Mouse (Mus musculus): Measurements from ENCODE around the gene 4930442H23Rik.

4930442H23Rik gene

GRCm38 (mm10) chr10:81136706-81137231 lies 46.9 kb downstream of the 4930442H23Rik start:
- no peaks in the 10 kb centered on the region for H3K9me3 ChIP-seq (ENCODE audit: low read length)
- TF ChIP-seq CTCF (conservative IDR thresholded peaks at IDR 0.05; ENCODE audit: low read length), result no peak
- TF ChIP-seq POU5F1 (IDR thresholded peaks at IDR 0.05; ENCODE audit: borderline replicate concordance, low read length), result no peak
- no peak for TF ChIP-seq NANOG (IDR thresholded peaks at IDR 0.05; ENCODE audit: borderline replicate concordance, low read length)
- H3K36me3 ChIP-seq (ENCODE audit: insufficient read depth, low read length), result no peaks in the 10 kb centered on the region
- H3K4me3 ChIP-seq (replicated peaks; ENCODE audit: low read length), result peak overlapping the region; percentile 97
- peaks cover 5% of the 10 kb centered on the region; the same call in 1 of the 2 replicates for H3K27me3 ChIP-seq (ENCODE audit: insufficient read depth, low read length)
- peaks cover 60% of the 10 kb centered on the region for H3K4me1 ChIP-seq (replicated peaks; ENCODE audit: low read depth, low read length)

GRCm38 (mm10) chr10:81135831-81136705 lies 47.6 kb downstream of the 4930442H23Rik start:
- peak overlapping the region; percentile 97 for H3K4me3 ChIP-seq (replicated peaks; ENCODE audit: low read length)
- no peak for TF ChIP-seq POU5F1 (IDR thresholded peaks at IDR 0.05; ENCODE audit: borderline replicate concordance, low read length)
- no peak for TF ChIP-seq NANOG (IDR thresholded peaks at IDR 0.05; ENCODE audit: borderline replicate concordance, low read length)
- TF ChIP-seq CTCF (conservative IDR thresholded peaks at IDR 0.05; ENCODE audit: low read length), result no peak
- H3K27me3 ChIP-seq (ENCODE audit: insufficient read depth, low read length), result peaks cover 5% of the 10 kb centered on the region; the same call in 1 of the 2 replicates
- H3K4me1 ChIP-seq (replicated peaks; ENCODE audit: low read depth, low read length), result peaks cover 58% of the 10 kb centered on the region
- H3K9me3 ChIP-seq (ENCODE audit: low read length), result no peaks in the 10 kb centered on the region
- no peaks in the 10 kb centered on the region for H3K36me3 ChIP-seq (ENCODE audit: insufficient read depth, low read length)

GRCm38 (mm10) chr10:81134966-81135681 lies 48.5 kb downstream of the 4930442H23Rik start, which contains the start of gene Zbtb7a:
Zbtb7a (plus strand) TSS chr10:81135220.
- Histone ChIP-seq H3K4me3 (replicated peaks; ENCODE audit: low read length) (peak within 1 kb of the TSS; percentile 97), H3K36me3 (ENCODE audit: insufficient read depth, low read length) (no peaks in the 10 kb centered on the region), H3K27me3 (ENCODE audit: insufficient read depth, low read length) (peaks cover 5% of the 10 kb centered on the region; the same call in 1 of the 2 replicates), H3K4me1 (replicated peaks; ENCODE audit: low read depth, low read length) (peaks cover 58% of the 10 kb centered on the region), H3K9me3 (ENCODE audit: low read length) (no peaks in the 10 kb centered on the region)
- no peak for TF ChIP-seq NANOG (IDR thresholded peaks at IDR 0.05; ENCODE audit: borderline replicate concordance, low read length)
- no peak for TF ChIP-seq POU5F1 (IDR thresholded peaks at IDR 0.05; ENCODE audit: borderline replicate concordance, low read length)
- no peak for TF ChIP-seq CTCF (conservative IDR thresholded peaks at IDR 0.05; ENCODE audit: low read length)

GRCm38 (mm10) chr10:81134181-81134587 lies 49.5 kb downstream of the 4930442H23Rik start:
- no peaks in the 10 kb centered on the region for H3K9me3 ChIP-seq (ENCODE audit: low read length)
- peak overlapping the region; percentile 97 for H3K4me3 ChIP-seq (replicated peaks; ENCODE audit: low read length)
- TF ChIP-seq POU5F1 (IDR thresholded peaks at IDR 0.05; ENCODE audit: borderline replicate concordance, low read length), result no peak
- TF ChIP-seq NANOG (IDR thresholded peaks at IDR 0.05; ENCODE audit: borderline replicate concordance, low read length), result no peak
- TF ChIP-seq CTCF (conservative IDR thresholded peaks at IDR 0.05; ENCODE audit: low read length), result no peak

More at GRCm38 (mm10) chr10:81134181-81134587, 49.5 kb downstream of the 4930442H23Rik start:
- H3K36me3 ChIP-seq (ENCODE audit: insufficient read depth, low read length), result no peaks in the 10 kb centered on the region
- peaks cover 5% of the 10 kb centered on the region; the same call in 1 of the 2 replicates for H3K27me3 ChIP-seq (ENCODE audit: insufficient read depth, low read length)
- peaks cover 57% of the 10 kb centered on the region for H3K4me1 ChIP-seq (replicated peaks; ENCODE audit: low read depth, low read length)
